19 mouse cellular contexts compared by ENCODE assay signal in the genomic region with DNA sequence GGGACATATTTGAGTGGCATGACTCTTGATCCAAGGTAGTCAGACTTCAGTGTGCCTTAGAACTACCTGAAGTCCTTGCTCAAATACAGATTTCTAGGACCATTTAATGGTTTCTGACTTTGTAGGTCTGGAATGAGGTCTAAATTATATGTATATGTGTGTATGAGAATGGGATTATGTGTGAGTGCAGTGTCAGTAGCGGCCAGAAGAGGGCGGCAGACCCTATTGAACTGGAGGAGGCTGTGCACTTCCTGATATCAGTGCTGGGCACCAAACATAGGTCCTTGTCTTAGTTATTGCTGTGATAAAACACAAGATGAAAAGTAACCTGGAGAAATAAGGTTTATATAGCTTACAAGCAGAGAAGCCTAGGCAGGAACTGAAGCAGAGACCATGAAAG.
A peak's percentile ranks its signal among the peaks of the same experiment; 100 is the strongest.
DNase-seq lines count a peak whose midpoint lies in the region; ATAC-seq and TF ChIP-seq lines count a peak whose summit lies in the region.
"Had no signal": no experiment of that assay in that cellular context is flagged by ENCODE, and none has a peak within 500 bp of the region (broad histone marks: within the 10 kb centered on the region; RNA-seq: fewer than 3 reads in every experiment).

No protein-coding gene starts in this region.

- no peak for TF ChIP-seq POLR2A in liver, adult 2 months (IDR thresholded peaks at IDR 0.05; ENCODE audit: extremely low read depth, insufficient read depth, low read length)

- no peak overlapping the region for H3K27ac ChIP-seq in liver, adult 2 months (replicated peaks; ENCODE audit: insufficient read depth, low read depth, low read length)
- H3K27ac ChIP-seq in liver, embryonic 11.5 days (ENCODE audit: low read depth, low read length) = no peak overlapping the region
- H3K27ac ChIP-seq: embryonic facial prominence, embryonic 10.5 days; forebrain, embryonic 15.5 days; gastrocnemius, adult 2 months; midbrain, embryonic 10.5 days; neural tube, embryonic 15.5 days had no signal

- no peaks in the 10 kb centered on the region for H3K9me3 ChIP-seq in liver, embryonic 11.5 days (ENCODE audit: control insufficient read depth, low read length)
- H3K9me3 ChIP-seq: embryonic facial prominence, embryonic 10.5 days; forebrain, embryonic 15.5 days; midbrain, embryonic 10.5 days; neural tube, embryonic 15.5 days had no signal

- H3K27me3 ChIP-seq in liver, adult 2 months (ENCODE audit: control insufficient read depth, insufficient read depth, low read length) = no peaks in the 10 kb centered on the region
- no peaks in the 10 kb centered on the region for H3K27me3 ChIP-seq in liver, embryonic 11.5 days (replicated peaks; ENCODE audit: control insufficient read depth, insufficient read depth, low read length)
- no peaks in the 10 kb centered on the region for H3K27me3 ChIP-seq in Patski
- H3K27me3 ChIP-seq: CH12.LX; forebrain, embryonic 15.5 days; neural tube, embryonic 15.5 days had no signal

- H3K79me2 ChIP-seq in liver, adult 2 months (ENCODE audit: control insufficient read depth, insufficient read depth, low read length) = no peaks in the 10 kb centered on the region

- intact Hi-C loops in left cerebral cortex, postnatal 36 days (cut with DNase I) = loop anchor here (10.0 kb wide), 1 partner anchor 292 kb away; no protein-coding TSS in a partner anchor

- no peak overlapping the region for H3K9ac ChIP-seq in liver, adult 2 months (ENCODE audit: low read depth, low read length)
- no peak overlapping the region for H3K9ac ChIP-seq in liver, embryonic 11.5 days (ENCODE audit: low read depth, low read length)
- H3K9ac ChIP-seq: forebrain, embryonic 15.5 days; neural tube, embryonic 15.5 days had no signal

- CTCF ChIA-PET in Patski (lab: Charles Lee) = no interaction called here

- in situ Hi-C loops in Patski (cut with MboI; ENCODE audit: low pct_unique_long_range_greater_than_20kb) = no loop called here

- DNase-seq in liver, adult 2 months (ENCODE audit: extremely low read depth, low read depth, low spot score) = no peak
- no peak for DNase-seq in liver, embryonic 11.5 days (ENCODE audit: low spot score)
- peak; percentile 6 for DNase-seq in 416B (ENCODE audit: low read depth)
- DNase-seq in A20 (ENCODE audit: low read depth, low spot score) = peak; percentile 2
- no peak for DNase-seq in Patski (ENCODE audit: low read depth, low spot score)
- DNase-seq in left cerebral cortex, postnatal 36 days (ENCODE audit: low spot score in 2 of 2) = no peak
- no peak for DNase-seq in gastrocnemius, postnatal 4 days (ENCODE audit: low spot score in 2 of 2)
- DNase-seq: adrenal gland, postnatal 36 days; gastrocnemius, adult 2 months; heart, postnatal 10 days; kidney, adult 9 months; lung, postnatal 14 days had no signal

- TF ChIP-seq CTCF in liver, adult 2 months (IDR thresholded peaks at IDR 0.05; ENCODE audit: low read depth, low read length) = peak; percentile 25; the same call in 1 of the 2 replicates
- TF ChIP-seq CTCF in Patski (IDR thresholded peaks at IDR 0.05) = peak; percentile 26

- WGBS in liver, adult 2 months = 85% methylated on average over 2 of the region's 2 CpGs
- WGBS in liver, embryonic 11.5 days = 86% methylated on average over 2 of the region's 2 CpGs

- no peaks in the 10 kb centered on the region for H3K36me3 ChIP-seq in liver, adult 2 months (ENCODE audit: control insufficient read depth, insufficient read depth, low read length)
- no peaks in the 10 kb centered on the region for H3K36me3 ChIP-seq in liver, embryonic 11.5 days (ENCODE audit: control insufficient read depth, insufficient read depth, low read length)
- H3K36me3 ChIP-seq: embryonic facial prominence, embryonic 10.5 days; forebrain, embryonic 15.5 days; midbrain, embryonic 10.5 days; neural tube, embryonic 15.5 days had no signal

- no peak for ATAC-seq in liver, embryonic 11.5 days (replicated peaks; ENCODE audit: low FRiP score)
- ATAC-seq in Patski = no peak
- ATAC-seq: forebrain, embryonic 15.5 days; hindbrain, embryonic 16.5 days had no signal

- H3K4me3 ChIP-seq in liver, adult 2 months (ENCODE audit: insufficient read depth, low read depth, low read length) = no peak overlapping the region
- H3K4me3 ChIP-seq in liver, embryonic 11.5 days (ENCODE audit: low read depth, low read length) = no peak overlapping the region
- H3K4me3 ChIP-seq: embryonic facial prominence, embryonic 10.5 days; erythroblast, embryonic 14.5 days; forebrain, embryonic 15.5 days; gastrocnemius, adult 2 months; midbrain, embryonic 10.5 days; neural tube, embryonic 15.5 days had no signal

- POLR2A ChIA-PET in Patski (lab: Charles Lee) = no interaction called here

- H3K4me1 ChIP-seq in liver, adult 2 months (ENCODE audit: control insufficient read depth, insufficient read depth, low read length) = no peaks in the 10 kb centered on the region
- H3K4me1 ChIP-seq in liver, embryonic 11.5 days (replicated peaks; ENCODE audit: control insufficient read depth, insufficient read depth, low read length) = no peaks in the 10 kb centered on the region
- H3K4me1 ChIP-seq: neural tube, embryonic 15.5 days had no signal

- no peak overlapping the region for H3K4me2 ChIP-seq in liver, embryonic 11.5 days
- H3K4me2 ChIP-seq: forebrain, embryonic 15.5 days; neural tube, embryonic 15.5 days had no signal

Comparison
In these comparisons a context has a peak if more than half of its experiments do, and no peak if none do; other contexts are left out.
1. DNase-seq: peak in 416B (single experiment) and A20 (single experiment); none in liver, adult 2 months (single experiment), liver, embryonic 11.5 days (single experiment), Patski (single experiment), left cerebral cortex, postnatal 36 days (0 of 2) and gastrocnemius, postnatal 4 days (0 of 2).